Mouse (Mus musculus): ENCODE measurements around the gene 1810049J17Rik.
"Not testable (repeated sequence)": the region's sequence is repeated elsewhere in the genome, so short reads cannot be mapped to it uniquely, and the experiment has no call there.

1810049J17Rik gene

DNA sequence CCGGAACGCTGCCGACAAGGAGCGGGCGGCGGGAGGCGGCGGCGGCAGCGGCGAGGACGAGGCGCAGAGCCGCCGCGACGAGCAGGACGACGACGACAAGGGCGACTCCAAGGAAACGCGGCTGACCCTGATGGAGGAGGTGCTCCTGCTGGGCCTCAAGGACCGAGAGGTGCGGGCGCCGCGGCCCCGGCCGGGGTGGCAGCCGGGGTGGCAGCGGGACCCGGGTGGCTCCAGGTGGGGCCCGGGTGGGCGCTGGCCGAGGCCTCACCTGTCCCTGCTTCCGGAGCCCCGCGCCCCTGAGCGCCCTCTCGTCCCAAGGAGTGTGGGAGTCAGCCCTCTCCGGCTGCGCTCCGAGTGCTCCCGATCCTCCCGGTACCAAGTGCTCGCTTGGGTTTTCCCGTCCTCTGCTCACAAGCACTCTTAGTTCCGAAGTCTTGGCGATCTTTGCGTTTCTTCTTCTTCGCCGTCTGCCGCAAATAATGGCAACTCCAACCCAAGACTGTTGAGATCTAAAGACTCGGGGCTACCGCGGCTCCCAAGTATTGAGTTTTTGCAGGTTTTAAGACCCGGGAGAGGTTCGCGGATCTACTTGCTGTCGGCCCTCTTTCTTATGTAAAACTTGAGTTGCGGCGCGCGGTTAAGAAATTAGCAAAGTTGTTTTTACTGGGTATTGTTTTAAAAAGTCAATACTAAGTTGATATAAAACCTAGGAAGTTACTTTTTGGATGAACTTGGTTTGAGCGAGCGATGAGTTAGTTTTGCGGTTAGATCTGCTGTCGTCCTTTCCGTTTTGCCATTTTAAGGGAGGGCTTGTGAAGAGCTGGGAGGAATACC lies at the start of gene 1810049J17Rik:
Gene 1810049J17Rik (minus strand): TSS at position 112 of the 834 bp plus-strand sequence.
- peak; percentile 50 for DNase-seq (ENCODE audit: low spot score)

DNA sequence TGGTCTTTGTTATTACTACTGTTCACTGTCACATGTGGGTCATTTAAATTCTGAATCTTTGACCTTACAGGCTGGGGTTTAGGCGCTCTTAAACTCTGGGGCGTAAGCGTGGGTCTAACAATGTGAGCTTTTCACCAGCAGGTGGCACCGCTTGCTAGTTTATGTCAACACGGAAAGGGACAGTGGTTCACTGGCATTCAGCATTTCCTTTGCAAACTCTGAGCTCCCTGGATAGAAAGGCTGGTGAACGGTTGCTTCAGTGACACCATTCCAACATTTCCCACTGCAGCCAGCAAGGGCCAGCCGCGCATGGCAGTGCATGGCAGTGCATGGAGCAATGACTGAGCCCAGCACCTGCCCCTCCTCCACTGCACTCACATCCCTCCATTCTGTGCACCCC lies 49.5 kb upstream of the 1810049J17Rik start:
- DNase-seq (ENCODE audit: low spot score) = peak; percentile 89

DNA sequence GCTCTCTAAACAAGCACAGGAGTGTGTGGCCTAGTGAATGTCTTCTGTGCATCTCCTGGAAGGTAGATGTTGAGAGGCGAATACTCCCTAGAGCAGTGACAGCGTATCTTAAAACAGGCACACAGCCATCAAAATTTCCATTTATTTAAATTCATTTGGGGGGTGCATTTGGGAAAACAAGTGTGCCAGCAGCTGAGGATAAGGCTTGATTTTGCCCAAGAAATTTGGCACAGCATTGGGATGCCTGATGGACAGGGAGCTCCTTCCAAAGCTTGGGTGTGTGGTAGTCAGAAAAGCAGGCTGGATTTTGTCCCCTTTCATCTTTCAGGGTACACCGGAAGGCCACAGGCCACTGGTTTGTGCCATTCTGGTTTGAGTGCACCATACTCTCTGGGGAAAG lies 48.4 kb upstream of the 1810049J17Rik start:
- no peak for DNase-seq (ENCODE audit: low spot score)

DNA sequence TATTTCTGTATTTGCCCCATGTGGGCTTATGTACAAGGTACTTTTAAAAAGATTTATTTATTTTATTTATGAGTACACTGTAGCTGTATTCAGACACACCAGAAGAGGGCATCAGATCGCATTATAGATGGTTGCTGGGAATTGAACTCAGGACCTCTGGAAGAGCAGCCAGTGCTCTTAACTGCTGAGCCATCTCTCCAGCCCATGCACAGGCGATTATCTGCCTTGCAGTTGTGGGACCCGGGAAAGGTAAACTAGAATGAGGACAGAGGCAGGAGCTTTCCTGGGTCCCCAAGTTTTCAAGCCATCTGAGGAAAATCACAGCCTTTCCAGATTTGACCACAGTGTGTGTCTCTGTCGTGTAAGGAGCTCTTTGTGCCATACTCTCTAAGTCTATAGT lies 47.2 kb upstream of the 1810049J17Rik start:
- no peak for DNase-seq (ENCODE audit: low spot score)

DNA sequence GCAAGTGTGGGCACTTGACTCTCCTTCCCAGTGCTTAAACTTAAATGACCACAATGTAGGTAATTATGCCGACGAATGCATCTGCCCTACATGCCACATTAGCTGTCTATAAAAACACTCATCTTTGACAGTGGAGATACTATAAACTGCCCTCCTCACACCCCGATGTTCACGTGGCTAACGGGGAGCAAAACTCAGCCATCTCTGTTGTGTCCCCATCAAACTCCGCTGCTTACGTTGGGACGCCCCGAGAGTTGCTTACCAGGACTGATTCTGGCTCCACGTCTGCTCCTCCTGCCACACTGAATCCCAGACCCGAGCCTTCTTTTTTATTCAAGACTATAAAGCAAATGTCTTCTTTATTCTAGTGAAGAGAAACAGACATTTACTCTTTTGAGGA lies 46.7 kb upstream of the 1810049J17Rik start:
- no peak for DNase-seq (ENCODE audit: low spot score)

DNA sequence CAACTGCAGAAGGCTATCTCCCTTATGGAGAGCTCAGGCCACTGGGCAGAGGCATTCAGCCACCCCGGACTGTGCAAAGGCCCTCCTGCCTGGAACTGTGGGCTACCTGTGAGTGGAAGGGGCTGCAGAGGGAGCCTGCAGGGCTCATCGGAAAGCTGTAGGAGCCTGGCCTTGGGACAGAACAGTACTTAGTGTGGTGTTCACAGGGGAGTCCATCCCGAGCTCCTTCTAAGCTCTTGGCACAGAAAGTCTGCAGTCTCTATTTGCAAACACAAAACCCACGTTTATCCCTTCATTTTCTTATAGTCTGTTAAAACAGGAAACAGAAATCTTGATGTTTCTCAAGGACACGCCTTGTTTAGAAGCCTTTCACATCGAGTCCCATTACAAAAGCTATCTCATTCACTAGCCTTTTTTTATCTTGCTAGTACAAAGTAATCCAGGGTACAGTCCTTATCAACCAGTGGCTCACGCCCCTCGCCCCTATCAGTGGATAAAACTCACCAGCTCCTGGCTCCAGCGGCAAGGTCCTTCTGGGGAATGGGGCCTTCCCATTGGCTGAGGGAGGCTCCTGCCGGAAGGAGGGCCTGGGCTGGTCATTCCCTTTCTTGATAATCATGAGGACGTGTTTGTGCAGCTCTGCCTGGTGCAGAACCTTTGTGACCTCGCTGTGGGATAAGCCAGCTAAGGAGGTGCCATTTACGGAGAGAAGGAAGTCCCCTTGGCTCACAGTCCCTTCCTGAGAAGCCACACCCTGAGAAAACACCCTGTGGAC lies 45.8 kb upstream of the 1810049J17Rik start:
- no peak for DNase-seq (ENCODE audit: low spot score)

DNA sequence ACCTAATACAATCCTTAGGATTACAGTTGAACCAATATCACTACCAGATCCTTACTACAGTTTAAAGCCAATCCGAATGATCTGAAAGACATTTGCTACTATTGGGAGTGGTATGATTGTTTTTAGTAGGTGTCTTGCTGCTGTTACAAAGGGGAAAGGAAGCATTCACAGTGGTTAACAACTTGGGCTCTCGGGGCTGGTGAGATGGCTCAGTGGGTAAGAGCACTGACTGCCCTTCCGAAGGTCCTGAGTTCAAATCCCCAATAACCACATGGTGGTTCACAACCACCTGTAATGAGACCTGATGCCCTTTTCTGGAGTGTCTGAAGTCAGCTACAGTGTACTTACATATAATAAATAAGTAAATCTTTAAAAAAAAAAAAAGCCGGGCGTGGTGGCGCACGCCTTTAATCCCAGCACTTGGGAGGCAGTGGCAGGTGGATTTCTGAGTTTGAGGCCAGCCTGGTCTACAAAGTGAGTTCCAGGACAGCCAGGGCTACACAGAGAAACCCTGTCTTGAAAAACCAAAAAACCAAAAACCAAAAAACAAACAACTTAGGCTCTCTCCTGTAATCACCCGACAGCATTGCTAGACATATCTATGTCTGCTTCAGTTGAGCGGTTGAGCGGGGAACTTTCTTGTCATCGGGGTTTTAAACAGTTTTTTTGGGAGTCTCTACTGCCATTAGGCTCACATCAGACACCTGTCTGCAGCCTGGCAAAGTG lies 45.0 kb upstream of the 1810049J17Rik start:
- DNase-seq (ENCODE audit: low spot score) = not testable (repeated sequence)

DNA sequence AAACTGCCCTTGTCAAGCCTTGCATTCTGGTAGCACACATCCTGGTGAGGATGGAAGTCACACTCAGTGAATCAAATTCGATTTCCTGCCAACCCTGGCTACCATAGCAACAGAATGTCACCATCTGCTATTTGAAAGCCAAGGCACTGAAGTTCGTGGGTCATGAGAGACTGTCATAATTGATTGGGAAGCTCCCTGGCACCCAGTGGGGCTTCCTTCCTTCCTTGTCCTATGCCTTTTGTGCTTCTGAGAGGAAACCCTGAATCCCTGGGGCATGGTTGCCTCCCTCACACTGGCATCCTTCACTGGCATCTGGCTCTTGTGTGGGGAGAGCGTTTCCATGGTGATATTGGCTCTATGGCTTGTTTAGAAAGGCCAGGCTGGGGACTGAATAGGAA lies 44.4 kb upstream of the 1810049J17Rik start:
- DNase-seq (ENCODE audit: low spot score) = peak; percentile 65

DNA sequence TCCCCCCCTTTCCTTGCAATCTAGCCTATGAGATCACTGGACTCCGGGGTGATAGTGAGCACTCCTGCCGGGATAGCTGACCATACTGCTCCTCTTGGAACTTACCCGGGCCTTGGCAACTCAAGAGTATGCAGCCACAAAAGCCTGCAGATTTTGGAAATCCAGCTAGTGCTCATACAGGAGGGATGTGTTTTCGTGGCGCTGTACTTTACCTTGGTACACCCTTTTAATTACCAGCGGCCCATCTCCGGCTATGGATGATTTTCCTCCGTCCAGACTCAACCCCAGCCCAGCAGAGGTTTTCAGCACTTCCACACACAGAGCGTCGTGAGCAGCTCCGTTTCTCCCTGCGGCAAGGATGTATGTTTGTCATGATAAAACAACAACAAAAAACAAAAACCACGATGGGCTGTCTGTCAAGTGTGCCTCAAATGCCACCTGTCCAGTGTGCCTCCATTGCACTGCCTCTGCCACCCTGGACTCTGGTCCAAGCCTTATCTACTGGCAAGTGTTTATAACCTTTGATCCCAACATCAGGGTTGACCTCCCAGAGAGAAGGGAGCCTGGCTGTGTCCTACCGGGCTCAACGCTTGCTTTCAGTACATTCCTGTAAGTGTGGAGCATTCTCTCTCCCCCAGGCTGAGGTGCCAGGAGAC lies 43.8 kb upstream of the 1810049J17Rik start:
- DNase-seq (ENCODE audit: low spot score) = no peak

DNA sequence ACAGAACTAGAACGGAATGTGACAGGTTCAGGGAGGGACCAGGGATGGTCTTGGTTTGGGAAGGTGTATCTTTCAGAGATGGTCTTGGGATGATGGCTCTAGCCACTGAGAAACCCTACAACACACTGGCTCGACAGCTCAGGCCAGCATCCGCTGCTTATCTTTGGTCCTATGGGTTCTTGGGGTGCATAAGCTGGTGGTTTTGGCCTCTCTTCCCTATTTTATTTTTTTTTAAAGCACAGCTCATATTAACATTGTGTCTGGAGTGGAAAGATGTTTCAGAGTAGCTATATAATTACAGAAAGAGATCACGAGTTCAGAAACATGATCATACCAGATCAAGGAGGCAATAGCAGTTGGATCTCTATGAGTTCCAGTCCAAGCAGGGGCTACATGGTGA lies 42.4 kb upstream of the 1810049J17Rik start:
- no peak for DNase-seq (ENCODE audit: low spot score)

DNA sequence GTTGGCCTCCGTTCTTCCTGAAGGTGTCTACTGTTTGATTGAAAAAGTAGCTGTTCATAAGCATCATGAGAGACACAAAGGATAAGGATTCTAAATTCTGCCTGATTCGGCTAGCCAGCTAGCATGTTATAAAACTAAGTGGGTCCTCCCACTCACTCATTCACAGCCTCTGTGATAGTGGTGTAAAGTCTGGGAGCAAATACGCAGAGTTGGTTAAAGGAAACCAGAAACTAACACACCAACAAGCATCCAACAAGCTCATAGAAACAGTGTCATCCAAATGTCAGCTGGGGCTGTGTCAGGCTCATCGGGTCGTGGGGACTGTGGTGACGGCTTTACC lies 41.0 kb upstream of the 1810049J17Rik start:
- DNase-seq (ENCODE audit: low spot score) = no peak

DNA sequence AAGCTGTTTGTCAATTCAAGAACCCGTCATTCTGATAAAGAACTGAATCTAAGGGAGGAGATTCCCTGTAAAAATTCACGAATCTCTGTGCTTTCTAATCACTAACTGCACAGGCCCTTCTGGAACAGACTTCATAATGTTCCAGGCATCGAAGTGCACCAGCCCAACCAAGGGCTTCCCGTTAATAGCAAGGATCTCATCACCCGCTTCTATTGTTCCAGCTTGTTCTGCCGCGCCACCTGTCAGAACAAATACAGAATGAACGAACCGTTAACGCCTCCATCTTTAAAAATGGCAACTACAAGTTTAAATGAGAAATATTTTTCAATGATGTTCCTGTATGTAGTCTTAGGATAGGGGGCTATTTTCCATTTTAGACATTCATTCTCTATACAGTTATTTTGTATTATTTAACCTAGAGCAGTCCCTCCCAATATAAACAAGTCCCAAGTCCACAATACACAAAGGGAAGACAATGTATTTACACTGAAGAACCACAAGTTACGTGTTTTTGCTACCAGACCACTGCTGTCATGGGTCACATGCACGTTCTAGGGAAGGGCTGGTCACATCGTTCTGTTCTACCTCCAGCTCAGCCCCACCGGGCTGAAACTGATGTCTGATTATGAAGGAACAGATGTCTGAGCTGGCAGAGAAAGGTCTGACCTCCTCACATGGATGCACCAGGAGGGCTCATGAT lies 40.5 kb upstream of the 1810049J17Rik start:
- peak; percentile 64 for DNase-seq (ENCODE audit: low spot score)

DNA sequence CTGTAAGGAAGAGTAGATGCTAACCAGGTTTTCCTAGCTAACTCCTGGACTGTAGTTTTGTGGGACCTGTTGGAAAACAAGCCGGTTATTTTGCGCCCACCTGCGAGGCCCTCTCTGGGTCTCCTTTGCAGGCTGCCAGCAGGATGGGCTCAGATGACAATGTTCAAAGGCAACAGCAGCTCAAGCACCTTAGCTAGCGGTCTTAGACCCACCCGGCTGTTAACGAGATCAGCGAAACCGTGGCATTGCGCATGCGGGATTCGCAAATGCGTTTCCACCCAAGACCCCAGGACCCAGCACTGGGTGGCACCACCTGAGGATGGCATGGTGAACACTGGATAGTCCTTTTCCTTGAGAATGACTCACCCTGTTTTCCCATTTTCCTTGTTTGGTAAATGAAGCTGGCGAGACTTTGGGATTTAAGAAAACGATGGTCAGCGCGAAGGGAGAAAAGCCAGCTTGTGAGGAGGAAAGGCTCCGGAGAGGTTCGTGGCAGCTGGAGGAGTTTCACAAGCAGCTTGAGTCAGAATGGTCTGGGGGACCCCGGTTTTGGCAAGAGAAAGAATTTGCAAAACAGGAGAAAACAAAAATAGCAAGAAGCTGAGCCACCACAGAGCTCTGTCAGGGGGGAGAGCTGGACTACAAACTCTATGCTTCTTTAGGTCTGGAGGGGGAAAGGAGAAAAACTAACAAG lies 39.0 kb upstream of the 1810049J17Rik start:
- DNase-seq (ENCODE audit: low spot score) = no peak

DNA sequence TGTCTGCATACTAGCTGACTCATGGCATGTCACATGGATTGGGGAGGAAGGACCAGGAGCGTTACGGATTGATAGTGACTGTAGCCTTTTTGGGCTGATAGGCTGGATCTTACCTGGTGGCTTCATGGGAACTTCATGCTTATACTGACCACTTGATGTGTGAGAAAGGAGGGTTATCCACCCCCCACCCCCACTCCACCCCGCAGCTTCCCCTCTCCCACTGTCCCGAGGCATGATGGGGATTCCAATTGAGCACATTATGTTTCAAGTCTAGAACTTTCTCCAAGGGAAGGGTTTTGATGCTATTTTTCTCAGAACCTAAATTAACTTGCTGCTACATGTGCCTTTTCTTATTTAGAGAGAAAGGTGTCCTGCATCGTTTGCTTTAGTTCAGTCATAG lies 36.7 kb upstream of the 1810049J17Rik start:
- no peak for DNase-seq (ENCODE audit: low spot score)

DNA sequence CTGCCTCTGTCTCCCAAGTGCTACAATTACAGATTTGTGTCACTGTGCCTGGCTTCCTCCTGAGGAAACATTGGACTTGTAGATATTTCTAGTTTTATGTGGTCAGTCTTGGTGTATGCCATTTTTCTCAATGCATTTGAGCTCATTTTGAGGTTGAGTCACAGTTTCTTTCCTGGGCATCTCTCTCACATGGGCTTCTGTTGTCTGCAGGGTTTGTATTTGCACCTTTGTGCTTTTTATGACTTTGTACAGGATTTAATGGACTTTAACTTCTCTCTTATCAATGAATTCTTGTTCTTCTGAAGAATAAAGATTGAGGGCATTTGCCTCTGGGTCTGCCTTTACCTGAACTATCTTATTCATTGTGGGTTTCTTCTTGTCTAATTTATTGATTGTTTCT lies 35.8 kb upstream of the 1810049J17Rik start:
- no peak for DNase-seq (ENCODE audit: low spot score)

DNA sequence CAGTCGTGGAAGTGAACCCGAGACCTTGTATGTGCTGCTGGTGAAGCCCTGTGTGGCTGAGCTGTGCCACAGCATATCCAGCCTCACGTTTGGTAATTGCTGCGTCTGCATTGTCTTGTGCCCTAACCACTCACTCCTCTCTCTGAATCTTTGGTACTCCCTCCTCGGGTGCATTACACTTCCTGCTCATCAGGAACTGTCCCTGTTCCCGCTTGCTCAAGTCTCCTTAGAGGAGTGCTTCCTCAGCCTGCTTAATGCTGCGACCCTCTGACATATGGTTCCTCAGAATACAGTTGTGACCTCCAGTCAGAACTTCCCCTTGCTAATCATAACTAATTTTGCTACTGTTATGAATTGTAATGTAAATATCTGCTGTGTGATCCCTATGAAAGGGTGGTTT lies 34.2 kb upstream of the 1810049J17Rik start:
- no peak for DNase-seq (ENCODE audit: low spot score)

DNA sequence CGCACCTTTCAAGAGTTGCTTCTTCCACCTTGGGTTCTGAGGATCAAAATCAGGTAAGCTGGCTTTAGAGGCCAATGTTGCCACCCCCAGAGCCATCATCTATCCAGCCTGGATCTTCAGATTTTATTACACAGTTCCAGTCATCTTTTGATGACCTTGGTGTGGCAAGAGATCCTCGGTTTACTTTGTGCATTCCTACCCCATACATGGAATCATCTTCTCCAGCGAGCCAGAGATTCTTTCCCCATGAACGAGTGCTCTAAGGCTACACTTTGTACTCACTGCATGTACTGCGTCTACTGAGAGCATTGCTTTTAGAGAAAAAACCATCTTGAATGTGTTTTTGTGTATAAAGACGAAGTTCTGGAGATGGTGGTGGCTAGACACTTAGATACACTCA lies 33.6 kb upstream of the 1810049J17Rik start:
- DNase-seq (ENCODE audit: low spot score) = no peak

DNA sequence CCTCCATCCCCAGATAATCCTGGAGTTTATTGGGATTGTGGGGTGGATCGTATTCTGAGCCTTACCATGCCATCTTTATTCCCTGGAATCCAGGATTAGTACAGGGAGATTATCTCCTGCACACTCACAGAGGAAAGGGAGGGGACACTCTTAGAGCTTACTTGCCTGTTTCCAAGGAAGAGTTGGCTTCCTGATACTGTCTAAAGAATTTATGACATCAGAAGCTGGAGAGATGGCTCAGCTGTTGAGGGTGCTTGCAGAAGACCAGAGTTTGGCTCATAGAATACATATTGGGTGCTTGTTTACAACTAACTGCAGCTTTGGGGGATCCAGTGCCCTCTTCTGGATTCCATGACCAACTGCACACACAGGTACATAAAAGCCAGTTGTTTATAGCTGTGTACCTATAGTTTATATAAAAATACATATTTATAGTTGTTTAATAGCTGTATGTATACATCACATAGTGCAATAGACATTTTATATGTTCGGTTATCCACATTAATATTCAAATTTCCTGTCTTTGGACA lies 32.6 kb upstream of the 1810049J17Rik start:
- DNase-seq (ENCODE audit: low spot score) = no peak

DNA sequence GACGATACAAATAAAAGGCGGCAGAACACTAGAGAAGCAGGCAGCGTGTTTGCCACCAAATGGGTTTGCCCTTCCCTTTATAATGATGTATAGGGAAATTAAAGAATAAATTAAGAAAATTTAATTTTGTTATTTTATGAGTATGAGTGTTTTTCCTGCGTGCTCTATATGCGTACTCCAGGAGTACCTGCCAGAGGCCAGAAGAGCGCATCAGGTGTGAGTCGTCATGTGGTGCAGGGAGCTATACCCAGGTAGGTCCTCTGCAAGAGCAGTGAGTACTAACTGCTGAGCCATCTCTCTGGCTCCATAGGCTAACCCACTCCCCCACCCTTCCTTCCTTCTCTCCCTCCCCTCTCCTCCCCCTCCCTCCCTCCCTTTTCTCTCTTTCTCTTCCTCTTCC lies 29.8 kb upstream of the 1810049J17Rik start:
- no peak for DNase-seq (ENCODE audit: low spot score)

DNA sequence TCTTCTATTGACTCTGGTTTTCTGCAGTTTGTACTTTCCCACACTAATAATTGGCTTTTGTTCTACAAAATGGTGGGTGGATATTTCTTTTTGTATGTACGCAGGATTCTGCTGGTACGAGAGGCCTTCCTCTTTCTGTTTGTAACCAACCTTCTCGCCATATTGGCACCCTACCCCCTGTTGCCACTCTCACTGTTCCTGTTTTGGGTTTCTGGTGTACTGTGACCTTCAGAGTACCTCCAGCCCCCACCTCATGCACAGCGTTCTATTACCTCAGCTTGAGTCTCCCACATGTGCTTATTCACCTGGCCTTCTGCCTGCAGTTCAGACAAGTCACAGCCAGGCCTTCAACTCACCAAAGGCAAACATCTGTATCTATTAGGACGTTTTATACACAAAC lies 28.1 kb upstream of the 1810049J17Rik start:
- DNase-seq (ENCODE audit: low spot score) = no peak

DNA sequence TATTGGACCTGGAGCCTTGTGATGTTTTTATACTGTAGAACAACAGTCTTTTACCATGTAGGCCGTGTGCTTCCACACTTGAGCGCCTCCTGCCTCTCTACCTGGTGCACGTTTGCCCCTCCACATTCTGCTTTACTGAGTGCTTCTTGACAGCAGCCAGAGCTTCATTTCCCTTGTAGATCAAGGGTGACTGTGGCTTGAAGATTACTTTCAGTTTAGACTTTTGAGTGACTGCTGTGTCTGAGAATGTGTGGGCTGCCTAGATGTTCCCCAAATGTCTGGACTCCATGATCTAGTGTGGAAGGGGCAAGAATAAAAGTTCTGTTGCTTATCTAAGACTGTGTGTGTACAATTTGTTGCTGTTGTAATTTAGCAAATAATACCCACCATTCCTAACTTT lies 27.3 kb upstream of the 1810049J17Rik start:
- no peak for DNase-seq (ENCODE audit: low spot score)
